Mouse (Mus musculus) ZHBTc4 (cell line): ENCODE measurements around the gene Slc44a1.

Source experiments
- DNase-seq: peaks from one replicate; pipeline ENCODE4 v3.0.0-alpha.2; 2011; ENCODE audit warnings: low read depth, low spot score

Gene Slc44a1

DNA sequence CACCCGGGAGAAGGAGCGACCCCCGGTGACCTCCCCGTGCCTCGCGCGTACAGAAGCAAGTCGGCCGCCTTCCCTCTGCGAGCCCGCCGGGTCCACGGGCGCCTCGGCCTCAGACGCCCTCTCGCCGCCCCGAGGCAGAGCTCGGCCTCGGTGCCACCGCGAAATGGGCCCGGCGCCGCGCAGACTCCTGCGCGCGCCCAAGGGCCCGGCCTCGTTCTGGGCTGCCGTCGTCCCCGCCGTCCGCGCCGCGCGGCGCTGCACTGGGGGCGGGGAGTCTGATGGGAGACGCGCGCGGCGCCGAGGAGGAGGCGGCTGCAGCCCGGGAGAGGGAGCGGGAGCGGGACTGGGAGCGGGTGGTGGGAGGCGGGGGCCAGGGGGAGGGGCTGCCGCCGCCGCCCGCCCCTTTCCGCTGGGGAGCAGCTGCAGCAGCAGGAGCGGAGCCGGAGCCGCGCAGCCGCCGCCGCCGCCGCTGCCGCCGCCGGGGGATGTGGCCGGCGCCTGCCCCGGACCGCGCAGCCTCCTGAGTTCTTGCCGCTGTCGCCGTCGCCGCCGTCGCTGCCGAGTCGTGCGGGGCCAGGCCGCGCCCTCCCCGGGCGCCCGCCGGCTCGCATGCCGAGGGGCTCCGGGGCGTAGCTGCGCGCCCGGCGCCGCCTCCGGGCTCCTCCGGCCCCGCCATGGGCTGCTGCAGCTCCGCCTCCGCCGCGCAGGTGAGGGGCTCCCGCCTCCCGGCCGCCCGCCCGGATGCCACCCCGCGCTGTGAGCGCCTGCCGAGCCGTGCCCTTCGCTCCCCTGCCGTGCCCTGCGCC is at the start of gene Slc44a1:
Gene Slc44a1 (plus strand): TSS at position 404 of the 806 bp plus-strand sequence.
- DNase-seq: peak; percentile 96

DNA sequence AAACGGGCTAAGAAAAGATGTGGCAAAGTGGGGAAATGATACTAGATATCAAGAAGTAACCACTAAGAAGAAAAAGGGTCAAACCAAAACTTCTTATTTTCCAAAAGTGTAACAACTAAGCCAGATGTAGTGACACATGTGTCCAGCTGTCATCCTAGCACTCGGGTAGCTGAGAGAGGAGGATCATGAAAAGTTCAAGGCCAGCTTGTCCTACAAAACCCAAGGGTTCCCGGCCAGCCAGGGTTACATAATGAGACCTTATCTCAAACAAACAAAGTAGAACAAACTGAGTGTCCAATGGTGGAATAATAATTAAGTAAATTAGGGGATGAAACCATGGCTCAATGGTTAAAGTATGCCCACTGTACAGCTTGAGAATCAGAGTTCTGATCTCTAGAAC is 45.2 kb upstream of the Slc44a1 start:
- DNase-seq: no peak

DNA sequence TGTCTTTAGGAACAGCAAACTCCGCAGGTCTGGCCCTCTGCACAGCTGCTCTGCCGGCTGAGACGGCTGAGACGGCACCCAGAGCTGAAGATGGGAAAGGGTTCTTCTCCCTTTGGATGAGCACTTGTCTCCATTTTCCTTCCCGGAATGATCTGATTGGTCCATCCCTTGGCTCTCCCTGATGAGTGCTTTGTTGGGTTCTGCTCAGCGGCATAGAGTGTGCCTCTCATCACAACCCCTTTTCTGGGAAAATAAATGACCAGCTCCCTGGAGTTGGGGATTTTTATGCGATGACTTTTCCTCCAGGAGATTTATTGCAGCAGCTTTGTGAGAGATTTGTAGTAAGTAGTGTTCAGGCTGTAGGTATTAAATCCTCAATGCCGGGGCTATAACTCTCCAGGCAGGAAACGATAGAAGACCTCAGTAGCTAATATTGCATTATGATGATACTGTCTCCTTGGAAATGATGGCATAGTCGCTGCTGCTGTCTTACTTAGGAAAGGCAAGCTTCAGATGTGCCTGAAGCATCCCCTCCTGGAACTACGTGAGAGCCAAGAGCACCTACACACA is 43.5 kb upstream of the Slc44a1 start:
- no peak for DNase-seq

DNA sequence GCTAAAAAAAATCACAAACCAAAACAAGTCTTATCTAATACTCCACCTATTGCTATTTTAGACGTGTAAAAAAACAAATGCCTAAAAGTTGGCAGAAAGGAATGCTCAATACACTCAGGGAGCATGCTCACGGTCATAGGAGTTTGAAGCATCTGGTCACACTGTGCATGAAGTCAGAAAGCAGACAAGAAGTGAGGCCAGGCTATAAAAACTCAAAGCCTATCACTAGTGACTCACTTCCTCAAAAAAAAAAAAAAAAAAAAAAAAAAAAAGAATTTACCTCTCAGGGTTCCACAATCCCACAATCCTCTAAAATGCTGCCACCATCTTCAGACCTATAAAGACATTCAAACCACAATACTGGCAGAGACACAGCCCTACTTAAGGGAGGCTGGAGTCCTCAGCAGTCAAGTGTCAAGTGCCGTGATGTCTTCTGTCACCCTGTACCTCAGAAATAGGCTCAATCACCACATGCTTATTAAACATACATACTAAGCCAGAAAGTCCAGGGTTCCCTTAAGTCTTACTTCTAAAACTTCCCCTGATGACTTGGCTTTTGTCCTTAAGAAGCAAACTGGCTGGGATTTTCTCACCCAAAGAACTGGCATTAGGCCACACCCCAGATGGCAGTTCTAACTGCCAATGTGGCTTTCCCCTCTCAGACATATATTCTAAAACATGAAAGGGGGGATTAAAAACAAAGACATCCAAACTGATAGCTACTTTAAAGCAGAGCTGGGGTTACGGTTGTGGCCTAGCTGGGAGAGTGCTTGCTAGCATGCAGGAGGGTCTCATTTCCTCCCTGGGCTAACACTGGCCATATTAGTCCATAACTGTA is 42.7 kb upstream of the Slc44a1 start:
- DNase-seq: no peak

DNA sequence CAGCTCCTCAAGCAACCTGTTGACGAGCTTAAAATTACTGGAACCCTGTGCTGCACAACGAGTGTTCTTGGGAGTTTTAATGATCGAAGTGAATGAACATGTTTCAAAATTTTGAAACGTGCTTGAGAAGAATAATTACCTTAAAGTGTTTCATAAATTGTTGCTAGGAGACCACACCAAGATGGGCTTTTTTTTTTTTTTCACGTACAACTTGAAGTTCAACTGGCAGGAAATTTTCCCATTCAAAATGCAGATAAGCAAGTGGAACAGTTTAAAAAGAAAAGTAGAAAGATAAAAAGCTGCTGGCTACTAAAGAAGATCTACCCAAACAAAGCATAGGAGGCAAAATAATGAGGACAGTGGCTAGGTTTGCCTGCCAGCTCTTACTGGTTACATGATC is 41.7 kb upstream of the Slc44a1 start:
- DNase-seq: no peak

DNA sequence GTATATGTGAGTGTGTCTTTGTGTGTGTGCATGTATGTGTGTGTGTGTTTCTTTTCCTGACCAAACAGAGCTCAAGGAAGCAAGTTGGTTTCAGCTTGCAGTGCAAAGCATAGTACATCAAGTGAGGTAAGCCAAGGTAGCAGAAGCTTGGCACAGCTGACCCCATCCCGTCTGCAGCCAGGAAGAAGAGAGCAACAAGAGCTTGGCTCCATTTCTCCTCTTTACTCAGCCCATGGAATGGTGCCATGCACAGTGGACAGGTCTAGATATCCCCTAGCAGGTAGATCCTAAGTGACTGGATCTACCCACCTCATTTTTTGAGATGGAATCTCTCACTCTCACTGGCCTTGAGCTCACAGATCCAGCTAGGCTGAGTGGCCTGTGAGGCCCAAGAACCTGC is 40.8 kb upstream of the Slc44a1 start:
- DNase-seq: no peak

DNA sequence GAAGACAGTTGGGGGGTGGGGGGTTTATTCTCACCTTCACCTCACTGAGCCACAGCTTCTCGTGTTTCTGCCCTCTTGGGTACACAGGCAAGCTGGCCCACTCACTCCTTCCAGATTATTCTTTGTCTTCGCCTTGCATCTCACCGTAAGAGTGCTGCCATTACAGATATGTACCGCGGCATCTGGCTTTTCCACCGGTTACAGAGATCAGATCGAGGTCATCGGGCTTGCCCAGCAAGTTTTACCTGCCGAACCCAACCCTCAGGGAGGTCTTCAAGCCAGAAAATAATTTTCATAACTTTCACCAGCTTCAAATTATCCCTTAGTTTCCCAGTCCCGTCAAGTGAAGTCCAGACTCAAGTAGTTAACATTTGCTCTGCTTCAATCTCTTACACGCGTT is 36.8 kb upstream of the Slc44a1 start:
- no peak for DNase-seq

DNA sequence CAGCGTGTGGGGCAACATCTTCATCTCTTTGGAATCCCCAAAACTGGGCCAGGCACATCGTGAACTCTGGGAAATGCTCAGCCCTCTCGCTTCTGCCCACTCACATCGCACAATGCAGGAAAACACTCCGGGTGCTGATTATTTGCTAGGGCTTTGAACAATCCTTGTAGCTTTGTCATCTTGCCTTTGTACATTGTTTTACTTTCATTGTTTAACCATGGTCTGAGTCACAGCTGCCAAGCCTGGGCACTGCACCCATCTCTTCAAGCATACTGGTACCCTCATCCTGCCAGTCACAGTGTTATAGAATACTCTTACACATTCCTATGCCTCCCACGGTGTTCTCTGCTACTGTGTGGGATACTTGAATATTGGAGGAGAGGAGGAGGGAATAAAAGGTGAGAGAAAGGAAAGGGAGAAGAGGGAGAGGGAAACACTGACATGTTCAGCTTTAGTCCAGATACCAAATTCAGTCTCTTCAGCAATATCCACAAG is 35.7 kb upstream of the Slc44a1 start:
- DNase-seq: no peak

DNA sequence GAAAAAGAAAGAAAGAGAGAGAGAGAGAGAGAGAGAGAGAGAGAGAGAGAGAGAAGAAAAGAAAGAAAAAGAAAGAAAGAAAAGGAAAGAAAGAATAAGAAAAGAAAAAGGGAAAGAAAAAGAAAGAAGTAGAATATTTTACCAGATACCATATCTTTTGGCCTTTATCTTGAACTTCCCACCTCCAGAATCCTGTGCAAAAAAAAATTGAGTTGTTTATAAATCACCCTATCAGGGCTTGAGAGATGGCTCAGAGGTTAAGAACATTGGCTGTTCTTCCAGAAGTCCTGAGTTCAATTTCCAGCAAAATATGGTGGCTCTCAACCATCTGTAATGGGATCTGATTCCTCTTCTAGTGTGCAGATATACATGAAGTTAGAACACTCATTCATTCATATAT is 33.3 kb upstream of the Slc44a1 start:
- DNase-seq: no peak

DNA sequence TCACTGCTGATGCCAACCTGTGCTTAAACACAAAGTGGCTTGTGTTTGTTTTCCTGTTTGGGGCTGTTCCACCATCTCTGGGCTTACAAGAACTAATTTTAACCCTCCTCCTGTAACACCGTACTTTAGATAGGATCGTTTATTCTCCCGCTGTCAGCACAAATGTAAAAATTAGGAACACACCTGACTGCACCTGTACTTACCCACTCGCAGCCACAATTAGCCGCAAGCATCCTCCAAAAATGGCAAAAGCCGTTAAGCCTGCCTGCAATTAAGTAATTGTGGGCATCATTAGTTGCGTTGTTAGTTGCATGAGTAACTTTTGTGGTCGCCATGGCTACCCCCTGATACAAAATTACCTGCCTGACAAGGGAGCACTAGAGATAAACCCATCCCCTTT is 31.4 kb upstream of the Slc44a1 start:
- no peak for DNase-seq

DNA sequence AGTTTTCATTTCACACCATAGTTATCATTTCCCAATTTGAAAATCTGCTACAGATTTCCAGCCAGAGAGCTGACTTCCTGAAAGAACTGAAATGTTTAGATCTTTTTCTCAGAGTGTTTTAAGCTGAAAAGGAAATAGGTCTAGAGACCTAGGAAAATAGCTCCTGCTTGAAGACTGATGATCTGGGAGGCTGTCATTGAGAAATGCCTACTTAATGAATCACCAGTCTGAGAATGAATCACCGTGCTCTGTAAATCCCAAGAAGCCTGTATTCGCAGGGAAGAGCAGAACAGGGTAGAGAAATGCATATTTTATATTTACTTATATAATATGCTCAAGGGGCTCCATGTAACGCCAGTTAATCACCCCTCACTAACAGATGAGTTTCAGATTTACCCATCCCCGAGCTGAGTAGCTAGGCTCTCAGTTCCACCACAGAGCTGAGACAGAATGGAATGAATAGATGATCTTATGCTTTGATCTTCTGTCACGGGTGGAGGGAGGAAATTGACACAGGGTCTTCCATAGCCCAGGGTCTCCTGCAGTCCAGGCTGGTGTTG is 30.6 kb upstream of the Slc44a1 start:
- DNase-seq: no peak

DNA sequence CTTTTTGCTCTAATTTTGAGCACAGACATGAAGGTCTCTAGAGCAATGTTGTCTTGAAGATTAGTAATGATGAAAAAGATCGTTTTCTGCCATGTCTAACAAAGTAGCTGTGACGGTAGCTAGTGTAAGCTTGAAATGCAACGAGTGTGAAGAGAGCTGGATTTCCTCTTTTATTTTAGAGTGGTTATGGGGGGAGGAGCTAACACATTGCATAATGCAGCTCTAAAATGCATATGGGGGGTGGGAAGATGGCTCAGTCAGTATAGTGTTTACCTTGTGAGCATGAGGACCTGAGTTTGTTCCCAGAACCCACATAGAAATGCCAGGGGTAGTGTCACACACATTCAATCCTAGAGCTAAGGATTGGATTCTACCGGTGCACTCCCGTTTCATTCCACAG is 29.5 kb upstream of the Slc44a1 start:
- DNase-seq: no peak

DNA sequence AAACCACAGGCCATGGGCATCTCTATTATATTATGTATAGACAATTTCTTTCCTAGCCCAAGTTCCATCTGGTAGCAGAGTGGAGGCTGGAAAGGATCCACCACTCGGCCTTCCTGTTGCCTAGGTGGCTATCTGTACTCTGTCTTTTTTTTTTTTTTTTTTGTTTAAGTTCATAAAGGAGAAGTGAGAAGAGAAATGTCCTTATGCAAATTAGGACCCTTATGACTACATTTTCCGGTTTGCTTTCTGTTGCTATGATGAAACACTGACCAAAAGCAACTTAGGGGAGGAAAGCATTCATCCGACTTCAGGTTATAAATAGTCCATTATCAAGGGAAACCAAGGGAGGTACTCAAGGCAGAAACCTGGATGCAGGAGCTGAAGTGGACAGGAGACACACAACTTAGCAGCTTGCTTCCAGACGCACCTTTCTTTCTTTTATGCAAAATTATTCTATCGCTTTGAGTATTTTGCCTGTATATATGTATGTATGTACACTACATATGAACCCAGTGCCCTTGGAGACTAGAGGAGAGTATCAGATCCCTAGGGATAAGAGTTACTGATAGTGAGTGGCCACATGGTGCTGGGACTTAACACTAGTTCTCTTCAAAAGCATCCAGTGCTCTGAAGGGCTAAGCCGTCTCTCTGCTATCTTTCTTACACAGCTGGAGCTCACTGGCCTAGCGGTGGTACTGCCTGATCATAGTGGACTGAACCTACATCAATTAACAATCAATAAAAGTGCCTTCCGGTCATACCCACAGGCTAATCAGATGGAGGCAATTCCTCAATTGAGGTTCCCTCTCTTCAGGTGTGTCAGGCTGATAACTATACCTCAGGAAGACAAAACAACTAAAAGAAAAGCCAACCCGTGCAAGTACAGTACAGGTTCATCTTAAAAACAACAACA is 28.0 kb upstream of the Slc44a1 start:
- DNase-seq: no peak

DNA sequence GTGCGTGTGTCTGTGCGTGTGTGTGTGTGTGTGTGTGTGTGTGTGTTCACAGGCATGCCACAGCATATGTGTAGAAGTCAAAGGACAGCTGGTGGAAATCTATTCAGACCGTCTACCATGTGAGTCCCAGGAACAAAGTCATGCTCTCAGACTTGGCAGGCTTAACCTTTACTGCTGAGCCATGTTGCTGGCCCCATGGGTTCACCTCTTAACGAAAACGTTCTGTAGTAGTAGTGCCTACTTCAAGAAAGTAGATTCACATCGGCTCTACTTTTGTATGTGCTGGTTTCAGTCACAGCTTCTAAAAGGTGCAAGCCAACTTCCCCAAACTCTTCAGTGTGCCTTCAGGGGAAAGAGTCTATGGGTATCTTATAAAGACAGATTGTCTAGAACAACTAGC is 27.2 kb upstream of the Slc44a1 start:
- DNase-seq: no peak

DNA sequence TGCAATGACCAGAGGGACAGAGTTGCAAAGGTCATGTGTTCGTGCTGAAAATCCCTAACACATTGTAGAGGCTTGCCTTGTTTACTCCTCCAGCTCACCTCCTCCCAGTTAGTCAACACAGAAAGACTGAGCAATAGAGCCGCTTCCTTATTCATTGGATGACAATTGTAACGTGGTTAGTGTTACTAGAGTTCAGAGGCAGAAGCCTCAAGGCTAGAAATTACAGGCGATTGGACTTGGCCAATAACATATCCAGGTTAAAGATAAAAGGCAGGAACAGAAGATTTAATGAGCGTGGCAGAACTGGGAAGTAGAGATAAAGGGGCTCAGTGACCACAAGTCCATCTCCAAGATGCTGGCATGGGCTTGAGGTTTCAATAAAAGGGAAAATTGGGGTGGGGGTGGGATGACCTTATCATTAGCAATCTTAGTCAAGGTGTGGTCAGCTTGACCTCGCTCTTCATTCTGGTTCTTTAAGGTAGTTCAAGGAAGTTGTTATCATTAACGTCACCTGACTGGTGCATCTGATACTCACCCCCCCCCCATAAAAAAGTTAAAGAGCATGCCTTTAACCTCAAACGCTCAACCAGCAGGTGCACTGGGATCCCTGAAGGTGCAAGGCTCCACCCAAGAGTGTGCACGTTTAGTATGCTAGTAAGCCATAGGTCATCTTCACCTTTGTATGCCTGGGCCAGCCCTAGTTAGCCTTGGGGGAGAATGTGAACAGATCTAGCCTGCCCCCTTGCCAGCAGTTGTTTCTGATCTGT is 26.0 kb upstream of the Slc44a1 start:
- DNase-seq: no peak

DNA sequence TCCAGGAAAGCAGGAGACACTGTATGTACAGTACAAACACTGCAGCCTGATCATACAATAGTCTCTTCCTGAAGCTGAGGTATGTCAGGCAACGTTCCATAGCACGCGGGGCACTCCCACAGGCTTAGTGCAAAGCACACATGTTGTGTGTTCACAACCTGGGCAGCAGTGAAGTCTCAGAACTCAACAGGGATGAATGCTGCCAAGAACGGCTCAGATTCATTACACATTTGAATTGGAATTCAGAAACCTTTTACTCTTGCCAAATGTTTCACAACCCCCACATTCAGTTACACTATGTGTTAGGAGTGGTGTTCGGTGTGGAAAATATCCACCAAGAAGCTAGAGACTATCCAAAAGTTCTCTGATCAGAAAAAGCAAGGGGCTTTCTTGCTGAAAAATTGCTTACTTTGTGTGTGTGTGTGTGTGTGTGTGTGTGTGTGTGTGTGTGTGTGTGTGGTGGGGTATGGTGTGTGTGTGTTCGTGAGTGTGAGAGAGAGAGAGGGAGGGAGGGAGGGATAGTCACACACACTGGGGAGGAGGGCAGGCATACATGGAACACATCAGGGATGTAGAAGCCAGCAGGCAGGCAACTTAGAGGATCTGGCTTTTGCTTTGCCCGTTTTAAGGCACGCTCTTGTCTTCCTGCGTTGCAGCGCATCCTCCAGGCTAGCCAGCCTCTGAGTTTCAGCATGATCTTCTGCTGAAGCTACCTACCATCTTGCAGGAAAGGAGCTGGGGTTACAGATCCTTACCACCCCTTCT is 24.2 kb upstream of the Slc44a1 start:
- DNase-seq: no peak

DNA sequence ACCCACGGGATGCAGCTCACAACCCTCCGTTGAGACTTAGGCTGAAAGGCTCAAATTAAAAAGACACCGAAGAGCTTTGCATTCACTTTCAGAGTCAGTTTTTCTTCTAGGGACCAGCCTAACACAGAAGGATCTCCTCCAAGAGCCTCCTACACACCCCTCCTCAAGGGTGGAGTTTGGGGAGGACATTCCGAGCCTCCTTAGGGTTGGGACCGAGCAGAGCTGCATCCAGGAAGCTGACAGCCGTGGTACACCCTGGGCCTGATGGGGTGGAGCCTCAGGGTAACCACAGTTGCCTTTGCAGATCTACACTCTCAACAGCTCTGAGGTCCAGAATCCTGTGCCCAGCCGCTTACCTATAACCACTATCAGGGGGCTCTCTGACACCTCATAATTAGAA is 23.3 kb upstream of the Slc44a1 start:
- peak; percentile 56 for DNase-seq

DNA sequence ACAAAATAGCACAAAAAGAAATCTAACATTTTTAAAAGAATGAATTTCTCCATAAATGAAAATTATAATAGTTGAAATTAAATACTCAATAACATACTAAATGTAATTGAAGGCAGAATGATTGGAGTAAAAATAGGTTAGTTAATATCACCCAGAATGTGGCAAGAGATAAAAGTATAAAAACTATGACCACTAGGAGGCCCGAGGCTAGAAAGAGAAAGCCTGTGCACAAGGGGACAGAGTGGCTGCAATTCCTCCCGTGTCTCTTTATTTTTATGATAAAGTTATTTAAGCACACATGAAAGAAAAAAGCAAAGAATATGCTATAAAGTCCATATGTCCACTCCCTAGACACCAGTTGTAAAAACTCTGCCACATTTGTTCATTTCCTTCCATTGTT is 17.4 kb upstream of the Slc44a1 start:
- no peak for DNase-seq

DNA sequence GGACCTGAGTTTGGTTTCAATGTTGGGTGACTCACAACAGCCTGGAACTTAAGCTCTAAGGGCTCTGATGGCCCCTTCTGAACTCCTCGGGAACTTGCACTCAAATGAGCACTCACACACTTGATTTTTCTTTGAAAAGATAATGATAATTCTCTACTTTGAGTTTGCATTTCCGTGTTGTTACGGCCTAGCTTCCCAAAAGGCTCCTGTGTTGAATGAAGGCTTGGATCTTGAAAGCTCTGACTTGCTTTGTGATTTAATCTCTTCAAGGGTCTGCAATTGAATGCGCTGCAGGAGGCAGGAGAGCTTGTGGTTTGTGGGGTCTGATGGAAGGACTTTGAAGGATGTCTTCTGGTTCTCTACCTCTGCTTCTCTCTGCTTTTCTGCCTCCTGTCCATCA is 13.1 kb upstream of the Slc44a1 start:
- DNase-seq: peak; percentile 62

DNA sequence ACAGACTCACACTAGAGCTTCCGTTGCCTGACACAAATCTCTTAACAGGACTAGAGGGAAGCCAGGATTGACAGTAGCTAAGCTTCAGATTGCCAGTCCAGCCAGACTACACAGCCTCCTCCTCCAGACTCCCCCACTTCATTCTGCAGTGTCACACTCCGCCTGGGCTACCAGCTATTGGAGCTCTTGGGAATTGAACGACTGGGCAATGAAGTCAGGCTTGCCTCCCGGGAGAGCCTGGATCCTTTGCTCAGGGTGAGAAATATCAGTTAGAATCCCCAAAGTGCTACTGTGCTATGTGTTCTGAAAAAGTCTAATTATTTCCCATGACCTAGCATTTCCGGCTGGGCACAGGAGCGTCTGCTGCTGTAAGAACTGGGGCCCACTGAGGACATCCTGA is 9.7 kb upstream of the Slc44a1 start:
- DNase-seq: no peak
